Mouse (Mus musculus) gastrocnemius, postnatal 36 days (tissue): ENCODE measurements around the gene Palm2. TPM values are rescaled to one million over a fixed set of nuclear protein-coding genes. Genes with fewer than 3 reads are reported as not detected.

Experiments
- DNase-seq, 2 experiments: peaks; one replicate each; pipeline ENCODE4 v3.0.0; 2022
- intact Hi-C: fragments of 180-260 bp; cut with DNase I; formaldehyde crosslinking; loops from one replicate; pipeline ENCODE4 v1.15.1; 2025
- total RNA-seq, 2 experiments: library from RNA; stranded (reverse); gene quantifications; 2 replicates each; pipeline ENCODE4 v1.2.3; 2021

The Palm2 gene
- total RNA-seq, 2 experiments from 2014 or later: 0.26 to 1.6 TPM

DNA sequence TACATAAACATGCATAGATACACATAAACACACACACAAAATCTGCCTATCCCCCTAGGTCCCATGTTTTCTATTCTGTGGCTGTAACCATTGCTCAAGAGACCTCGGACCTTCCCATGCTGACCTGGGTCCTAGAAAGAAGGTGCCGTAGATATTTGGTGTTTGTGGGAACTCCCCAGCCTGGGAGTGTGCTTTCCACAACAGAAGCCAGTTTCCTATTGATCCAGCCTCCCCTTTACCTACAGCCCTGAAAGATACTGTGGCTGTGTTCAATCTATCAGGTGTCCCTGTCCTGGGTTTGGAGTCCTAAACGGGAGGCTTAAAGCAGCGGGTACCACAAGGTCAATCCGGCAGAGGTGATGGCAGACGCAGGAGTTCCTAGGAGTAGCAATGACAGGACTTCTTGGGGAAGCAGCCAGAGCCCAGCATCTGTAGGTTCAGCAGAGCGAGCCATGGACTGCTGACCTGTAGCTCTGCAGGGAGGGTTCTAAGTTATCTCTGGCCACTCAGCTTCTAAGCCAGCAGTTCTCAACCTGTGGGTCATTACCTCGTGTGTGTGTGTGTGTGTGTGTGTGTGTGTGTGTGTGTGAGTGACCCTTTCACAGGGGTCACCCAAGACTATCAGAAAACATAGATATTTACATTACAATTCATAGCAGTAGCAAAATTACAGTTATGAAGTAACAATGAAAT lies 79.3 kb downstream of the Palm2 start:
- no peak for DNase-seq
- intact Hi-C loops: no loop called here

DNA sequence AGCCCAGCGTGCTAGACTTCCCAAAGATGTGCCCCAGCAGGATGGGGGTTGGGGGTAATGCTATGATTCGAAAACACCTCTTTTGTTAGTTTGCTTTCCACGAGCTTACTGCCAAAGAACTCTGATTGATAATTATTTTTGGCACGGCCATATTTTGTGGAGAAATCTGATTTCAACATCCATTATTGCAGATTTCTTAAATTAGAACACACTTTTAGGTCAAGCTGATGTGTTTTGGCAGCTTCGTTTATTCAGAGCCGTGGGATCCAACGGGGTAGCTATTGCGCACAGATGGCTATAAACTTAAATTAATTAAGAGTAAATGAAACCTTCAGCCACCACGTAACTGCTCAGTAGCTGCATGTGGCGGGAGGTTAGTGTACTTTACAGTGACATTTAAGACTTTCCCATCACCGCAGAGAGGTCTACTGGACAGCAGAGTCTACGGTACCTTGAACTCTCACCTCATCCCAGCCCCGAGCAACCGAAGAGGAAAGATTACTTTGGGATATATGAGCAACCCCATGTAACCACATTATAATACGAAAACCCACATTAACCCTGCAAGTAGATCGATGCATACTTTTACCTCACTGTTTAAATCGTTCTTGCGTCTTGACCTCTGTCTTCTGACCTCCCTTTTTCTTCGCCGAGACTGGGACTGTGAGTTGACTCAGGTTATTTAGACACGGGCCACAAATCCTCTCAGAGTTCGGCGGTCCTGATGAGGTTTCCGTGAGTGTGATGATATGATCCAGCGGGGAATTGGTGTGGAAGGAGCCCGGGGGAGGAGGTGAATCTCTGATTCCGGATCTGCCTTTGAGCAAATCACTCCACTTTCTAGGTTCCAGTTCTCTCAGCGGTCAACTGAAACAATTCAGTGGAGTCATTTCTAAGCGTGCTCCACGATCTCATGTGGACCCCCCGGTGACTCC lies 80.2 kb downstream of the Palm2 start:
- intact Hi-C loops: no loop called here
- DNase-seq: no peak

DNA sequence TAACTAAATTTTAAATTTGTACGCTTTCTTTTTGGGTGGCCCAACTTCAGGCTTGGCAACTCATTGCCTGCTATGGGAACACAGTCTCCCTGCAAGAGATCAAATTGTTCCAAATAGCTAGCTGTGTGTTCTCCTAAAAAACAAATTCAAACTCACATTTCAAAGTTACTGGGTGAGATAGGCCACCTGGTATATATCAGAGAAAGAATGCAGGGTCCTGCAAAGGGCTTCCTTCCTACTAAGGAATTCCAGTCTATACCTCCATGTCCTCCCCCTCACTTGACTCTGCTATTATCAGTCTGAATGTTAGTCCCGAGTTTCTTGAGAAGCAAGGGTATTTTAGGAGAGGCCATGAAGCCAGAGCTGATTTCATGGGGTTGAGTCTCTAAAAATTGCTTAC lies 81.3 kb downstream of the Palm2 start:
- intact Hi-C loops: no loop called here
- DNase-seq: no peak

DNA sequence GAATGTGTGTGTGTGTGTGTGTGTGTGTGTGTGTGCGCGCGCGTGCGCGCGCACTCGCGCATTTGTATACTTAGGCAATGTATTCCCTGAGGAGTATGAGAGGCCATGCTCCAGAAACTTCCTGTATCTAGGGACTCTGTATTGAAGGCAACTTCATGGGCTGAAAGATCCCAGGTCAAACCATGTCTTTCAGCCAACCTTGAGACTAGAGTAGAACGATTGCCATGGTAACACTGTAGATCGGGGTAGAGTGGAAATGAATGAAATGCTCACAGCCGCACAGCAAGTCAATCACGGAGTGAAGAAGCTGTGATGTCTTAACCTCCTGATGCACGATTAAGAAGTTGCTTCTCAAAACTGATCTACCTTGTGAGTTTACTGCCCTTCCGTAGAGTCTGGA lies 89.4 kb downstream of the Palm2 start:
- intact Hi-C loops: no loop called here
- DNase-seq: no peak

DNA sequence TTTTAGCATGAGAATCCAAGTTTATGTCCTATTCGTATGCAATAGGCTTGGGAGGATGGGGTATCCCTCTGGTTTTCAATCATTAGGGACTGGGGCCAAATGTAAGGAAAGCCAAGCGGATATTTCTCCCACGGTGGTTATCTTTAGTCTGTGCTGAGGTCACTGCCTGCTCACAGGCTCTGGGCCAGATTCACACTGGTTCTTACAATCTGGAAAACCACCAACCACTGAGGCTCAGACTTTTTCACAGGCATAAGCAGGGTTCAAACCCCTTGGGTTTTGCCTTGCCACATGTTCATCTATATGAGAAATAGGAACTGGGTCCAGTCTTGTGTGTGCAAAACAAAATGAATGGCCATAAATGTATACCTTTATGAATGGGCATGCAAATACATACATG lies 90.4 kb downstream of the Palm2 start:
- DNase-seq: no peak
- intact Hi-C loops: no loop called here

DNA sequence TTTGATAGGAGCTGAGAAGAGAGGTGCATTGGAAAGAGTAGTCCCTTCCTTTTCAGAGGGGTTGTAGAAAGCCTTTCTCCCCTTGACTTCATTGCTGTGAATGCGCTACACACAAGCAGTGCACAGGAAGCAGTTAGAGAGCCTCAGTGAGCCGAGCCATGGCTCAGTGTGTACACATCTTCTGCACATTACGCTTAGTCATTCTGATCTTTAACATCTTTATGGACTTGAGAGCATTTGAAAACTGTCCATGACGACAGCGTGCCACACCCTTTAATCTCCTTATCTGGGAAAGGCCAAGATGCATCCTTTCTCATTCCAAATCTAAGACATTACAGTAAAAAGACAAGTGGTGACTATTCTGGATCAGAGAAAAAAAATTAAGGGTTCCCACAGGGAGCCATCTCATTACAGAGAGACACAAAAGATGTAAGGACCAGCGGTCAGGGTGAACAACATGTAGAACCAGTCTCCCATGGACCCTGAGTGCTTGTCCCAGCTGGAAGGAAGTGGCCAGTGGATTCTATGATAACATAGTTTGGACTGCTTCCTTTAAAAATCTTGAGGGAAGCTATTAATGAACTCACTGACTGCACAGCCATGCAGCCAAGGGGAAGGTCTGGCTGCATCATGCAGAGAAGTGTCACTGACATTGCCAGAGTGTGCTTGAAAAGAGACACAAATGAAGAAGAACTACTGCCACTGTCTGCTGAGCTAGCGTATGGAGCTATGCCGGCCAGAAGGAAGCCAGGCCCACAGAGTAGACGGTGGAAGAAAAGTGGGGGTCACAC lies 91.4 kb downstream of the Palm2 start:
- DNase-seq: no peak

DNA sequence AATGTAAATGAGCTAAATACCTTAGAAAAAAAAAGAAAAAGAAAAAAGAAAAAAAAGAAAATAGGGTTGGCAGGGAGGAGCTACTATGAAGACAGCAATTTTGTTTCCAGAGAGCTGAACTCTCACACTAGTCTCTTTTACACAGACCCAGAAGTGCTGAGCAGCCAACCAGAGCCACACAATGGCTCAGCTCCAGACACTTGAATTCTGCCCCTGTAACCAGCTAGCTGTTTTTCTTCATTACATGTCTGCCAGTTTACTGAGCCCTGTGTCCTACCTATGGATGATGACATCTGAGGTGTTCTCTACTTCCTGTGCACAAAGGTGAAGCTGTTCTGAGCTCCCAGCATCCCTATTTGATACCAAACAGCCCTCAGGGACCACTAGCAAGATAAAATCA lies 94.2 kb downstream of the Palm2 start:
- intact Hi-C loops: no loop called here
- DNase-seq: no peak

More for the DNA sequence above, 91.4 kb downstream of the Palm2 start:
- intact Hi-C loops: no loop called here

DNA sequence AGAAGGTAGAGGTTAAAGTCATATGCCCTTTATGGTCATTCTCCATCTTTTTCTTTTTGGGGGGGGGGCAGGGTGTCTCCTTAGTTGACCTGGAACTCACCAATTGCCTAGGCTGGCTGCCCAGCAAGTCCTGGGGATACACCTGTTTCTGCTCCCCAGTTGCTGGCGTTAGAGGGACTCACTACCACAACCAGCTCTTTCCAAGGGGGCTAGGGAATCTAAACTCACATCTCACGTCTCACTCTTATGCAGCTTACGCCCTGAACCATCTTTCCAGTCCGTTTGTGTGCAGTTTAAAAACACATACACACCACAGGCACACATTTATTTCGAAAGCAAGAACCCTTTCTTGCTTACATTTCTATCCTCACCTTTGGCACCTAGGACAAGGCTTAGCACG lies 99.6 kb downstream of the Palm2 start:
- intact Hi-C loops: no loop called here
- DNase-seq: no peak

DNA sequence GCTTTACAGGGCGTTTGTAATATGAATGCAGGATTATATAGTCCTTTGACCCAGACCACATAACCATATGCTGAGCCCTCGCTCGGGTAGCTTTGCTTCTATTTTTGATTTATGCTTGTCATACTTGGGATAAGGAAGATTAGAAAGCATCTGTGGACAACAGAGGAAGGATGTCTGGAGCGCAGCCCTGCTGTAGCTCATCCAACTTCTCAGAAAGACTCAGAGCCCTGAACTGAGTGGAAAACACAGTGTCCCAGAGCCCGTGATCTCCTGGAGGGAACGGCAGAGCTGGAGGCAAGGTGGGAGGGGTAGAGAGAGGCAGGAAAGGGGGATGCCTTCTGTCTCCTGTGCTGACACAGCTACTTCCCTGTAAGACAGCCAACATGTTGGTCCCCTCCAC lies 100.2 kb downstream of the Palm2 start:
- no peak for DNase-seq

DNA sequence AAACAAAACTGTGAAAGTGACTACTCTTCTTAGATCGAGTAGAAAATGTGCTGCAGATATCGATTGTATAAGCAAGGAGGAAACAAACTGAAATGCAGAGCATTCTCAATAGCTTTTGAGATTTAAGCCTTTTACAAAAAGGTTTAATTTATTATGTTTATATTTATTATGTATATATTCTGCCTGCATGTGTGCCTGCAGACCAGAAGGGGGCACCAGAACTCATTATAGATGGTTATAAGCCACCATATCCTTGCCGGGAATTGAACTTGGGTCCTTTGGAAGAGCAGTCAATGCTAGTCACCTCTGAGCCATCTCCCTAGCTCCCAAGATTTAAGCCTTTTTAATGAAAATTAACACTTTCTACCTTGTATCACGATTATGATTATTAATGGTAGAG lies 101.0 kb downstream of the Palm2 start:
- intact Hi-C loops: no loop called here

More for the DNA sequence above, 100.2 kb downstream of the Palm2 start:
- intact Hi-C loops: no loop called here

DNA sequence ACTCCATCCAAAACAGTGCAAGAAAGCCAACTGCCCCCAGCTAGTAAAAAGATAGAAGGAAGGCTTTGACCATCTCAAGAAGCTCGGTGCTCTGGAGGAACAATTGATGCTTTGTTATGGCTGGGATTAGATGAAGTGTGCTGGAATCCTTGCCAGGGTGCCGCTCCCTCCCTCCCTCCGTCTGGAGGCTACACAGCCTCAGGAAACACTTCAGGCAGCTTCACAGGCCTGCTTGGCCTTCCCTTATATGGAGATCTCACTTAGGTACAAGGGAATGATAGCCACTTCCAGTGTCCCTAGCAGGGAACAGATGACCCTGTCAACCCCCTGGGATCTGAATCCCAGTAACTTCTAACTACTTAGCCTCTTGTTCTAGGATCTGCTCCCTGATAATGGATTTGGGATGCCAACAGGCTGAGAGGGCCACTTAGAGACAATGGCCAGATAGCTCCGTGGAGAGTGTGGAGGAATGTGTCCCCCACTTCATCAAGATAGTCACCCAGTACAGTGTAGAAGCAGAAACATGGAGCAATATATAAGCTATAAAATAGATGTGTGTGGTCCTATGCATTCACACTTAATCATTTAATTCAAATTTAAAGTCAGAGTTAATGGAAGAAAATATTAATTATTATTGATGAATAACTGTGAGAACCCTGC lies 104.1 kb downstream of the Palm2 start:
- no peak for DNase-seq
- intact Hi-C loops: loop anchor here (1.0 kb wide), 1 partner anchor 36 kb away; no protein-coding TSS in a partner anchor

More for the DNA sequence above, 101.0 kb downstream of the Palm2 start:
- no peak for DNase-seq

DNA sequence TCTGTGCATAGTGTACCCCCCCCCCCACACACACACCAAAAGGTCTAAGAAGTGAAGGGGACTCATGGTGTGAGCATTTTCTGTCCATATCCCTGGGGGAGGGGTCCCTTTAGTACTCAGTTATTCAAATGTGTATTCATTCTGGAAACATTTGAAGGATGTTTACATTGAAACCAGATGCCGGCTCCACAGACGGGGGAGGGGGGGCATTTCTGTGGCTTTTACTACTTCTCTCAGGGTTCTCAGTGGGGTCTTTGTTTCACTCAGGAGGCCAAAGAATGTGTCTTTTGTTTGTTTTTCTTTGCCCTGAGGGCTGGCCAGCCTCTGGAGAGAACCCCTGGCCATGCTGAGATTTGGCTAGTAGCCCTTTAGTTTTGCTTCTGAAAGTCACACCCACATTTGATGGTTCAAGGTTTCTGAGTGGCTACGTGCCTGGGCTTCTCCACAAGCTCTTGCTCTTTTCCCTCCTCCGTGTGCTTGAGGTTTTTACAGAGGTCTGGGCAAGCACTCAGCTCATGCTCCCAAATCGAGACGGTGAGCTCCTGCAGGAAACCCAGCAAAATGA lies 109.7 kb downstream of the Palm2 start:
- intact Hi-C loops: no loop called here
- no peak for DNase-seq

DNA sequence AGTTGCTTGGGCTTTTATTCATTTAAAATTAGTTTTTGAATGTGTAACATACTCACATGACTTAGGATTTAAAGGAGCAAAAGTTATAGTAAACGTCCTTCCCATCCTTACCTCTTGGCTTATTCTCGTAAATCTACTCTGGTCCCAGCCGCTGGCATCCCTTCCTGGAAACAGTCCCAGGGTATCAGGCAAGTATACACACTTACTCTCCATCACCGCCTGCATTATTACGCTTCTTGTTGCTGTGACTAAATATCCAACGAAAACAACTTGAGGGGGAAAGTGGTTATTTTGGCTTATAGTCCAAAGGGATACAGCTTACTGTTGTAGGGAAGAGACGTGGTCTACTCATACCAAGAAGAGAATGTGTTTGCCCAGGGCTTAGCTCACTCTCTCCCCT lies 113.7 kb downstream of the Palm2 start:
- no peak for DNase-seq
- intact Hi-C loops: no loop called here

DNA sequence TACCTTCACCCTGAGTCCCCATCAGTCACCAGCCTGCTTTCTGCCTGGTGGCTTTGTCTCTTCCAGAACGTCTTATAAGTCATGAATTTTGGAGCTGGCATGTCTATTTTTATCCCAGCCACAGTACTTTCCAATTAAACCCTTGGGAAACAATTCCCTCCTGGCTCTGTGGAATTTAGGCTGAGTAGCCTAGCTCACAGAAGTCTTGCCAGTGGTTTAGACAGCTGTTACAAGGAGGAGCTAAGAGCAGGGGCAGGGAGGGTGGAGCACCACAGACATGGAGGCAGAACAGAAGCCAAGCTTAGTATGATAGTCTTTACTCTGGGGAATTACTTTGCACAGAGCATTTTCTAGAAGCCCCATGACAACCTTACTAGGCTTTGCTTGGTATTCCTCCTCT lies 116.2 kb downstream of the Palm2 start:
- intact Hi-C loops: no loop called here
- DNase-seq: no peak

DNA sequence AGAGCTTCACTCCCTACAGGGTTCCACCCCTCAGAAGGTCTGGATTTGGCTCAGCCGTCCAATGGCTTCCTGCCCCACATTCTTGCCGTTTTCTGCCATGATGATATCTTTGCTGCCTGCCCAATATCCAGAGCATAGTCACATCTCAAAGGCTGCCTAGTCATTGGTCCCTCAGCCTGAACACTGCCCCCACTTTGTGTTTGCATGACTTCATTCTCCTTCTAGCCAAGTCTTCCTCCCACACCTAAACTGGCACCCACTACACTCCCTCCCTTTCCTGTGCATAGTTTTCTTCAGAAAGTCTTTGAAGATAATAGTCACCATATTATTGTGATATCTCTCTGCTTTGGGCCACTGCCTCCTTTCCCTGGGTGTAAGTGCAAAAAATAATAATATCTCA lies 123.1 kb downstream of the Palm2 start:
- no peak for DNase-seq
- intact Hi-C loops: no loop called here

DNA sequence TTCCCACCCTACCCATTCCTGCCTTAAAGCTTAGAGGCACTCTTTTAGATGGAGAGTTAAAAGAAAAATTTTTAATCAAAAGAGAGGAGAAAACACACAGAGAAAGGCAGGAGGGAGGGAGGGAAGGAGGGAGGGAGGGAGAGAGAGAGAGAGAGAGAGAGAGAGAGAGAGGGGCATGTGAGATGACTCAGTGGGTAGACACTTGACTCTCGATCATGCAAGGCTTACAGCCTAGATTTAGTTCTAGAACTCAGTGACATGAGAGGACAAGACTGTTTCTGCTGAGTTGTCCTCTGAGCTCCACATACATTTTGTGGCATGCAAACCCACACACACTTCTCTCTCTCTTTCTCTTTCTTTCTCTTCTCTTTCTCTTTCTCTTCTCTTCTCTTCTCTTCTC lies 125.4 kb downstream of the Palm2 start:
- intact Hi-C loops: no loop called here
- no peak for DNase-seq

DNA sequence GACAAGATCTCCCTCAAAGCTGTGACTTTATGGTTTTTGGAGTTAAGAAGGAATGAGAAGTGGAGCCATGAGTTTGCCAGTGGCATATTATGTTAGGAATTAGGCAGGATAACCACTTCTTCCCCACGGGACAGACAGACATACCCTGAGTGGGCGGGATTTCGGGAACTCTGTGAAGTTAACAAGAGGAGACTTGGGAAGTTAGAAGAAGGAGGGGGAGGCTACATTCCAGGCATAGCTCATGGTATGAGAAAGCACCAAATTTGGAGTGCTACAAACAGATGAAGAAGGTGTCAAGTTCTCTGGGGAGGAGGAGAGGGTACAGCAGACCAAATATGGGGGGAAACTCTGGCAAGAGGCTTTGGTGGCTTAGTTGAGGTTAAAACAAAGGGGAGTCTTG lies 126.0 kb downstream of the Palm2 start:
- intact Hi-C loops: no loop called here
- no peak for DNase-seq

DNA sequence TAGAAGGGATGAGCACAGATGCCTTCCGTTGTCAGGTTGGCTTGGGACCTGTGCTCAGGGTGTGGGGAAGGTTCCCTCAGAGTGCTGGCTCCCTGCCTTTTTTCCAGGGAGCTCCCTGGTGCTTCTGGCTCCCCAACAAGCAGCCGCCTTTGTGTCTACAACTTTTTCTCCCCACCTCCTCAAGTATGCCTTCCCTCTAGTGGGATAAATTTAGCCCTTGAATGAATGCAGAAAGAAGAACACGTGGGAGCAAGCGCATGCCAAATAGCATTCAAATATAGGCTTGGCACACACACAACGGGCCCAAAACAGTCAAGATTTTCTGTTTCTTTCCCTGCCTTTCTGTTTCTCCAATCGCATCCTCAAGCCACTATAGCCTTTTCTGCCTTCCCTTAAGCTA lies 127.0 kb downstream of the Palm2 start:
- no peak for DNase-seq
- intact Hi-C loops: no loop called here

DNA sequence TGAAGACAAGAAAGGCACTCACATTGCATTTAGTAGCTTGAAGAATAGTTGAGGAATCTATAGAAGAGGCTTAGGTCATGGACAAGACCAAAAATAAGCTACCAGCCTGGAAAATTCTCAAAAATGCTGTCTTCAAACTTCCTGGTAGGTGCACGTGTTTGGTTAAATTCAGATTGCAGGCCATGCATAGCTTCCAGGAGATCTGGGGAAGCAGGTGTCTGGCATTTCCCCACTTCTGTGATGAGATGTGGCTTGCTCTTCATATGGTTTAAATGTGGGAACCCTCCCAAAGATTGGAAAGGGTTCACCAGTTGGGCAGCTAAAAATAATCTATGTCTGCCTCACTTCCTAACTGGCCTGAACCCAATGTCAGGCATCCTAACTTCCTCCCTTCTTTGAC lies 131.2 kb downstream of the Palm2 start:
- intact Hi-C loops: no loop called here
- DNase-seq: no peak

DNA sequence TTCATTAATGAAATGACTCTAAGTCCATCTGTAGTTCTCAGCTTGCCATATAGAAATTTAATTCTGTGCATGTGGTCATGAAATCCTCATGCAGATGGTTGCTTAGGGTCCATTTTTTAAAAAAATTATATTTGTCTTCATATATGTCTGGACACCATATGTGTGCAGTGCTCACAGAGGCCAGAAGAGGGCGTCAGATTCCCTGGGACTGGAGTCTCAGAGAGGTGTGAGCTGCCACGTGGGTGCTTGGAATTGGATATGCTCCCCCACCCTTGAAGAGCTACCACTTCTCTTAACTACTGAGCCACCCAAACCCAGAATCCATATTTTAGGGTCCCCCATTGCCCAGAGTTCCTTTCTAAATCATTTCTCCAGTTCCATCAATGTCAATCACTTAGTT lies 131.8 kb downstream of the Palm2 start:
- no peak for DNase-seq
- intact Hi-C loops: no loop called here
